Mouse (Mus musculus) liver, postnatal 0 days (tissue): ENCODE measurements at regions not wholly inside any gene's neighbourhood (a gene's known extent, or its start where the extent isn't known, plus 50 kb on each side); places are given as distances from the start of the nearest gene placed in this dataset.
A peak's percentile ranks its signal among the peaks of the same experiment; 100 is the strongest.

ENCODE experiments used
- ATAC-seq: fragments of 200-750 bp; cut with Nextera tagmentation; 2 replicates; pipeline ENCODE4 v1.8.0; 2017; ENCODE audit warnings: mild to moderate bottlenecking, moderate library complexity
- DNase-seq: peaks from one replicate; pipeline ENCODE4 v3.0.0-alpha.2; 2016
- H3K27ac ChIP-seq: fragments of 300-500 bp; sonication (generic); 2 replicates; pipeline ENCODE4 v1.5.1; 2014; ENCODE audit warnings: antibody characterized with exemption, moderate library complexity, mild to moderate bottlenecking, low read depth
- H3K27me3 ChIP-seq: fragments of 300-500 bp; sonication (generic); 2 replicates; pipeline ENCODE4 v1.6.1; 2014; ENCODE audit warnings: low read length, control low read depth, mixed read lengths; ENCODE audit not compliant: insufficient read depth
- H3K36me3 ChIP-seq: fragments of 300-500 bp; sonication (generic); replicated peaks from 2 replicates; pipeline ENCODE4 v1.6.1; 2014; ENCODE audit warnings: mild to moderate bottlenecking, control low read depth, low read length, moderate library complexity, mixed read lengths; ENCODE audit not compliant: insufficient read depth
- H3K4me1 ChIP-seq: fragments of 300-500 bp; sonication (generic); 2 replicates; pipeline ENCODE4 v1.6.1; 2014; ENCODE audit warnings: antibody characterized with exemption, mild to moderate bottlenecking, control low read depth; ENCODE audit not compliant: insufficient read depth
- H3K4me2 ChIP-seq: fragments of 300-500 bp; sonication (generic); 2 replicates; pipeline ENCODE4 v1.6.1; 2014; ENCODE audit warnings: low read depth, mild to moderate bottlenecking, low read length, moderate library complexity, mixed read lengths
- H3K4me3 ChIP-seq: fragments of 300-500 bp; sonication (generic); 2 replicates; pipeline ENCODE4 v1.5.1; 2014; ENCODE audit warnings: low read depth, low read length
- H3K9ac ChIP-seq: fragments of 300-500 bp; sonication (generic); replicated peaks from 2 replicates; pipeline ENCODE4 v1.6.1; 2014; ENCODE audit warnings: mild to moderate bottlenecking, moderate library complexity
- H3K9me3 ChIP-seq: fragments of 300-500 bp; sonication (generic); 2 replicates; pipeline ENCODE4 v1.6.1; 2016; ENCODE audit warnings: mild to moderate bottlenecking, control low read depth, low read length, mixed read lengths
- CTCF ChIP-seq: sonication (generic); IDR thresholded peaks from 2 replicates; pipeline ENCODE4 v1.5.1; 2016; ENCODE audit warnings: antibody characterized with exemption, low read depth
- EP300 ChIP-seq: IDR thresholded peaks from 2 replicates; pipeline ENCODE4 v1.6.1; 2016; ENCODE audit warnings: antibody characterized with exemption, low read depth, mild to moderate bottlenecking
- WGBS: fragments of 180-500 bp; shearing (Covaris S2); extraction: QIAGEN DNeasy Blood & Tissue Kit; methylation state at CpG from one replicate; pipeline ENCODE4 v1.1.7; 2014; ENCODE audit not compliant: insufficient replicate concordance; 5-methylcytosine and 5-hydroxymethylcytosine counted together

GRCm38 (mm10) chr12:70725326-70725725 is 100.0 kb upstream of the Frmd6 start:
- no peaks in the 10 kb centered on the region for H3K36me3 ChIP-seq
- H3K27me3 ChIP-seq = no peaks in the 10 kb centered on the region
- no peak for TF ChIP-seq CTCF
- no peak for TF ChIP-seq EP300
- H3K27ac ChIP-seq = no peak overlapping the region
- WGBS = 82% methylated on average over 1 of the region's 1 CpGs
- no peak overlapping the region for H3K9ac ChIP-seq
- H3K9me3 ChIP-seq = no peaks in the 10 kb centered on the region
- H3K4me3 ChIP-seq = no peak overlapping the region
- peaks cover 3% of the 10 kb centered on the region; the same call in 1 of the 2 replicates for H3K4me1 ChIP-seq
- ATAC-seq (no peak), DNase-seq (no peak)
- no peak overlapping the region for H3K4me2 ChIP-seq

DNA sequence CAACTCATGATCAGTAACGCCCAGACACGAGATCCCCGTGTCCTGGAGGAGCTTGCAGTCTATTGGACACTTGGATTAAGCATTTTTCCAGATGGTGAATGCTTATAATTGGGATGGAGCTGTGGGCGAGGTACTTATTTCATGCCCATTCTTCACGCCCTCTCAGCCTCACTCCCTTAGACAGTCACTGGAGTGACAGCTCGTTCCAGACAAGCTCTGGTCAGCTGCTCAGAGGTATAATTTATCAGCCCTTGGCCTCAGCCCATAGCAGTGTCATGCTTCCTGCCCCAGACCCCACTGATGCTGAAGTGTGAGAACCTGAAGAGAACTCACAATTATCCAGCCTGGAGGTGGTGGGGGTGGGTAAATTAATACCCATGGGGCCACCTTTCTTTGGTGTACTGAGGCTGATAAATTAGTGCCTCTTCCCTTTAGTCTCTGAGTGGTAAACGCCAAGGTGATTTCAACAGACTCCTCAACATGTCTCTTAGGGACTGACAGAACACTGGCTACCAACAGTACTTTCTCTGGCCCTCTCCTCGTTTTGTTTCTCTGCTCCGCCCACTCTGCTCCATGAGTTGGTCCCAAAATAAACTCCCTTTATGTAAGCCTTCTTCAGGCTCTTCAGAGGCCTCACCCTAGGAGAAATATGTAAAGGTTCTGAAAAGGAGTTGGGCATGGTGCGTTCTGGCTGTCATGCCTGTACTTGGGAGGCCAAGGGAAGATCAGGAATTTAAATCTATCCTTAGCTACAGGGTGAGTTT is 97.6 kb upstream of the Frmd6 start:
- Histone ChIP-seq H3K36me3 (no peaks in the 10 kb centered on the region), H3K27ac (no peak overlapping the region), H3K4me1 (peaks cover 3% of the 10 kb centered on the region; the same call in 1 of the 2 replicates), H3K9ac (no peak overlapping the region), H3K4me2 (no peak overlapping the region), H3K9me3 (no peaks in the 10 kb centered on the region), H3K4me3 (no peak overlapping the region), H3K27me3 (no peaks in the 10 kb centered on the region)
- 72% methylated on average over 10 of the region's 10 CpGs for WGBS
- ATAC-seq (no peak), DNase-seq (no peak)
- no peak for TF ChIP-seq CTCF
- TF ChIP-seq EP300 = no peak

DNA sequence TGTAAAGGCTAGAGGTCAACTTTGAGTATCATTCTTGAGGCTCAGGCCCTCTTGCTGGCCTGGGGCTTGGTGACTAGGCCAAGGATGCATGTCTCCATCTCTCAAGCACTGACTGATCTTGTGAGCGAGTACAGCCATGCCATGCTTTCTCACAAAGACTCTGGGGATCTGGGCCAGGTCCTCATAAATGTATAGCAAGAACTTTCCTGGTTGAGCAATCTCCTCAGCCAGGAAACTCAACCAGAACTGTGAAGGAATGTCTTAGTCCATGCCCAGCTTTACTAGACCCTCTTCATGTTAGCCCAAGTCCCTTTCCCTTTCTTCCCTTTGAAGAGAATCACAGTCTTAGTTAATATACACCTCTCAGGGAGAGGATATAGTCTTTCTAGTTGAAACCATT is 96.9 kb upstream of the Frmd6 start:
- H3K27me3 ChIP-seq = no peaks in the 10 kb centered on the region
- ATAC-seq = no peak
- H3K27ac ChIP-seq = no peak overlapping the region
- TF ChIP-seq EP300 = no peak
- TF ChIP-seq CTCF = no peak
- H3K4me2 ChIP-seq = no peak overlapping the region
- no peak overlapping the region for H3K9ac ChIP-seq
- no peak for DNase-seq
- H3K4me3 ChIP-seq = no peak overlapping the region
- WGBS = 70% methylated on average over 1 of the region's 1 CpGs
- peaks cover 3% of the 10 kb centered on the region; the same call in 1 of the 2 replicates for H3K4me1 ChIP-seq
- no peaks in the 10 kb centered on the region for H3K9me3 ChIP-seq
- H3K36me3 ChIP-seq = no peaks in the 10 kb centered on the region

GRCm38 (mm10) chr12:70729961-70730360 is 95.4 kb upstream of the Frmd6 start:
- no peaks in the 10 kb centered on the region for H3K27me3 ChIP-seq
- 46% methylated on average over 6 of the region's 6 CpGs for WGBS
- H3K36me3 ChIP-seq = no peaks in the 10 kb centered on the region
- H3K4me3 ChIP-seq = no peak overlapping the region
- H3K9me3 ChIP-seq = no peaks in the 10 kb centered on the region
- no peak overlapping the region for H3K9ac ChIP-seq
- peak; percentile 47; the same call in 1 of the 2 replicates for ATAC-seq
- no peak overlapping the region for H3K27ac ChIP-seq
- H3K4me1 ChIP-seq = peaks cover 3% of the 10 kb centered on the region; the same call in 1 of the 2 replicates
- H3K4me2 ChIP-seq = no peak overlapping the region
- no peak for DNase-seq
- no peak for TF ChIP-seq EP300
- TF ChIP-seq CTCF = no peak

DNA sequence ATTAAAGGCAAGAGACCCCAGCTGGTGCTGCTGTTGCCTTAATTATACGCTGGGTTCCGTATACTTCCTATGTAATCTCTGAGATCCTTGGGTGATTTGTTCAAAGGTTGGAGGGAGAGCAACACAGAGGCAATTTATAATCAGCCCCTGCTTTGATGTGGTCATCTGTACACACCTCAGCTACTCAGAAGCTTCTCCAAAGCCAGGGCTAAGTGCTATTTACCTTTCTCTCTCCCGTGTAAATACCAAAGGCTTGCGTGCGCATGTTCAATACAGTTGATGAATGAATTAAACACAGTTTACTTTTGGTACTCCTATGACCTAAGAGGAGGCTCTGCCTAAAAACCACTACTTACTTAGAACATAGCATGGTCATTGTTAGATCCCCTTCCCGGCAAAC is 93.8 kb upstream of the Frmd6 start:
- Histone ChIP-seq H3K27me3 (no peaks in the 10 kb centered on the region), H3K4me3 (no peak overlapping the region), H3K36me3 (no peaks in the 10 kb centered on the region), H3K4me2 (no peak overlapping the region), H3K4me1 (peaks cover 3% of the 10 kb centered on the region; the same call in 1 of the 2 replicates), H3K27ac (peak overlapping the region; percentile 29; the same call in 1 of the 2 replicates), H3K9ac (no peak overlapping the region), H3K9me3 (no peaks in the 10 kb centered on the region)
- DNase-seq (no peak), ATAC-seq (peak; percentile 94)
- TF ChIP-seq EP300 = no peak
- WGBS = 68% methylated on average over 6 of the region's 6 CpGs

DNA sequence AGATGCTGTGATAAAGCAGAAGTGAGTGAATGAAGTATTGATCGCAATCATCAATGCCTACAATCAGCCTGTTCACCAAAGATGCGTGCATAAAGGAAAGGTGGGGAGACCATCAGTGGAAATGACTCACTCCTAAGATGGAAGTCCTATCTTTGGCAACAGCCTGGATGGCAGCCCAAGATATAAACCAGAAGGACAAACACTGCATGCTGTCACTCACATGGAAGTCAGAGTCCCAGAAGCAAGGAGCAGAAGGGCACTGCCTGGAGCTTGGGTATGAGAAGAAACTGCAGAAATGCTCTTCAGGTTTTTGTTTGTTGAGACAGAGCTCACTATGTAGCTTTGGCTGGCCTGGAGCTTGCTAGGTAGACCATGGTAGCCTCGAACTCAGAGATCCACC is 92.7 kb upstream of the Frmd6 start:
- no peak overlapping the region for H3K9ac ChIP-seq
- H3K27ac ChIP-seq = no peak overlapping the region
- ATAC-seq (no peak), DNase-seq (no peak)
- H3K27me3 ChIP-seq = no peaks in the 10 kb centered on the region
- H3K4me2 ChIP-seq = no peak overlapping the region
- H3K4me3 ChIP-seq = no peak overlapping the region
- TF ChIP-seq CTCF (no peak), EP300 (no peak)
- peaks cover 3% of the 10 kb centered on the region; the same call in 1 of the 2 replicates for H3K4me1 ChIP-seq
- no peaks in the 10 kb centered on the region for H3K9me3 ChIP-seq
- no peaks in the 10 kb centered on the region for H3K36me3 ChIP-seq
- 67% methylated on average over 3 of the region's 3 CpGs for WGBS

GRCm38 (mm10) chr12:70738554-70738953 is 86.8 kb upstream of the Frmd6 start:
- no peak for DNase-seq
- H3K9me3 ChIP-seq = no peaks in the 10 kb centered on the region
- no peak overlapping the region for H3K4me2 ChIP-seq
- TF ChIP-seq CTCF (no peak), EP300 (no peak)
- no peak overlapping the region for H3K27ac ChIP-seq
- H3K4me1 ChIP-seq = no peaks in the 10 kb centered on the region
- H3K36me3 ChIP-seq = no peaks in the 10 kb centered on the region
- no peak overlapping the region for H3K4me3 ChIP-seq
- no peaks in the 10 kb centered on the region for H3K27me3 ChIP-seq
- 44% methylated on average over 3 of the region's 3 CpGs for WGBS
- ATAC-seq = no peak
- no peak overlapping the region for H3K9ac ChIP-seq
